Mouse (Mus musculus): ENCODE results near the gene Zbtb38. TPM values are rescaled to one million over a fixed set of nuclear protein-coding genes. Genes with fewer than 3 reads are reported as not detected.

Gene Zbtb38
- polyA plus RNA-seq, 1 experiment = 24.0 TPM

- no peak overlapping the region for H3K4me3 ChIP-seq (ENCODE audit: insufficient read depth, low read length)
- H3K27ac ChIP-seq (ENCODE audit: insufficient read depth, low read depth, low read length) = no peak overlapping the region
- peaks cover 41% of the 10 kb centered on the region for H3K4me1 ChIP-seq (ENCODE audit: control insufficient read depth, insufficient read depth, low read length)
- TF ChIP-seq CTCF (IDR thresholded peaks at IDR 0.05; ENCODE audit: low read depth, low read length) (no peak), POLR2A (IDR thresholded peaks at IDR 0.05; ENCODE audit: borderline replicate concordance, low read depth, low read length) (no peak)
These were observed 116.7 kb downstream of the Zbtb38 start for GRCm38 (mm10) chr9:96635899-96636298.

GRCm38 (mm10) chr9:96635176-96635575 lies 117.5 kb downstream of the Zbtb38 start:
- Histone ChIP-seq H3K27ac (ENCODE audit: insufficient read depth, low read depth, low read length) (no peak overlapping the region), H3K4me3 (ENCODE audit: insufficient read depth, low read length) (no peak overlapping the region), H3K4me1 (ENCODE audit: control insufficient read depth, insufficient read depth, low read length) (peaks cover 40% of the 10 kb centered on the region)
- TF ChIP-seq POLR2A (IDR thresholded peaks at IDR 0.05; ENCODE audit: borderline replicate concordance, low read depth, low read length) (no peak), CTCF (IDR thresholded peaks at IDR 0.05; ENCODE audit: low read depth, low read length) (no peak)

DNA sequence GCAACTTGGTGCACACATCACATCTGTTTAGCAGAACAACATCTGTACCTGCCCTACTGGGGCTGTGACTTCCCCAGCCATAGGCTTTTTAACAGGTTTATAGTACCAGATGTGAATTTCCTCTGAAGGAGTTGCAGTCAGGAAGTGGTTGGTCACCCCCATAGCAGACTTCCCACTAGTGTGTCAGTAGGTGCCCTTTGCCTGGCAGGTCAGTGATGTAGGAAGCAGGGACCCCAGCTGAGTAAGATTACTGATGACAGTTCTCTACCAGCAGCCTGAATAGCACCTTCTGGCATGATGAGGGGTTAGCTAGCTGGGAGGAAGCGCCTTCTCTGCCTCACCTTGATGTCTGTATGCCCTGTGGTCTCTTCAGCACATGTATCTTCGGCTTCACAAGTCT lies 118.9 kb downstream of the Zbtb38 start:
- TF ChIP-seq POLR2A (IDR thresholded peaks at IDR 0.05; ENCODE audit: borderline replicate concordance, low read depth, low read length) = no peak
- no peak for TF ChIP-seq CTCF (IDR thresholded peaks at IDR 0.05; ENCODE audit: low read depth, low read length)
- Histone ChIP-seq H3K4me3 (ENCODE audit: insufficient read depth, low read length) (no peak overlapping the region), H3K27ac (ENCODE audit: insufficient read depth, low read depth, low read length) (no peak overlapping the region), H3K4me1 (ENCODE audit: control insufficient read depth, insufficient read depth, low read length) (peaks cover 30% of the 10 kb centered on the region)

Other genes with a start within 250 kb of the Zbtb38 start
- not detected in 2 replicates for gene Gm28729, start 227.6 kb downstream of the Zbtb38 start, polyA plus RNA-seq (2012; ENCODE audit: insufficient read depth, insufficient read length, missing spikeins)
- gene Rasa2, start 121.2 kb downstream of the Zbtb38 start, polyA plus RNA-seq (2012; ENCODE audit: insufficient read depth, insufficient read length, missing spikeins) = 5.2 and 6.0 TPM in 2 replicates
- gene Pxylp1, start 139.8 kb upstream of the Zbtb38 start, polyA plus RNA-seq (2012; ENCODE audit: insufficient read depth, insufficient read length, missing spikeins) = 1.1 and 1.9 TPM in 2 replicates